Mouse (Mus musculus): ENCODE results near the gene Abcb9. TPM values are rescaled to one million over a fixed set of nuclear protein-coding genes. Genes with fewer than 3 reads are reported as not detected.

Gene Abcb9
- polyA plus RNA-seq, 1 experiment from 2014 or later = 1.6 TPM

GRCm38 (mm10) chr5:124036836-124037235 lies 58.8 kb downstream of the Abcb9 start:
- Histone ChIP-seq H3K27ac (replicated peaks) (peak overlapping the region; percentile 54), H3K4me3 (no peak overlapping the region), H3K9me3 (no peaks in the 10 kb centered on the region), H3K27me3 (replicated peaks) (no peaks in the 10 kb centered on the region), H3K36me3 (no peaks in the 10 kb centered on the region), H3K4me2 (no peak overlapping the region), H3K9ac (peak overlapping the region; percentile 29; the same call in 1 of the 2 replicates), H3K4me1 (peaks cover 34% of the 10 kb centered on the region)
- no peak for ATAC-seq (ENCODE audit: extremely low read depth, insufficient number of reproducible peaks, low FRiP score, low TSS enrichment)
- 52% methylated on average over 5 of the region's 5 CpGs for WGBS

DNA sequence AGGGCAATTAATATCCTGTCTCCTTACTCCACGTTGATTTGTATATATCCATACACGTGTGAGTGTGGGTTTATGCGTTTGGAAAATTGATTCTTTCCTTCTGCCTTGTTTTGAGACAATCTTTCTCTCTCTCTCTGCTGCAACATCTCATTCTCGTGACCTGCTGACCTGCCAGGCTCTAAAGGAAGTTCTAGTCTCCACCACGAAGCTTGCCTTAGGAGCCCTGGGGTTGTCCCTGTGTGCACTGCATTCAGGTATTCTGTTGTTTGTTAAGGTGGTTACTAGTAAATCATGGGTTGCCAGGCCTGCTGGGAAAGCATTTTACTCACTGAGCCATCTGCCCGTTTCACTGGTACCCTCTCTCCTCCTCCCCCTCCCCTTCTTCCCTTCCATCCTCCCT lies 59.3 kb downstream of the Abcb9 start:
- Histone ChIP-seq H3K4me2 (no peak overlapping the region), H3K27me3 (replicated peaks) (no peaks in the 10 kb centered on the region), H3K9me3 (no peaks in the 10 kb centered on the region), H3K27ac (replicated peaks) (peak overlapping the region; percentile 54; the same call in 1 of the 2 replicates), H3K9ac (no peak overlapping the region), H3K4me3 (no peak overlapping the region), H3K36me3 (no peaks in the 10 kb centered on the region), H3K4me1 (peaks cover 30% of the 10 kb centered on the region)
- ATAC-seq (ENCODE audit: extremely low read depth, insufficient number of reproducible peaks, low FRiP score, low TSS enrichment) = no peak
- 37% methylated on average over 6 of the region's 6 CpGs for WGBS

DNA sequence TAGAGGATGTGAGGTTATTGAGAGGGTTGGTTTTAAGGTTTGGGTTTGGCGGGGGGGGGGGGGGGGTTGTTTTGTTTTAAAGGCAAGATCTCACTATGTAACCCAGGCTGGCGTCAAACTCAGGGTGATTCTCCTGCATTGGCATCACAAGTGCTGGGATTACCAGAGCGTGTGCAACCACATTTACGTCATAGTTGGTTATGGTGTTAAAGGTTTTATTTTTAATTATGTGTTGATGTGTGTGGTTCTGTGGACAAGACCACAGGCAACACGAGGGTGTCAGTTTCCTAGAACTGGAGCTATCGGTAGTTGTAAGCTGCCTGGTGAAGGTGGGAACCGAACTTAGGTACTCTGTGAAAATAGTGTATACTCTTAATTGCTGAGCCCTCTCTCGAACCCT lies 59.8 kb downstream of the Abcb9 start:
- ATAC-seq (ENCODE audit: extremely low read depth, insufficient number of reproducible peaks, low FRiP score, low TSS enrichment) = no peak
- no peak overlapping the region for H3K4me3 ChIP-seq
- peaks cover 27% of the 10 kb centered on the region for H3K4me1 ChIP-seq
- 73% methylated on average over 8 of the region's 8 CpGs for WGBS
- no peaks in the 10 kb centered on the region for H3K27me3 ChIP-seq (replicated peaks)
- no peak overlapping the region for H3K27ac ChIP-seq (replicated peaks)
- H3K9me3 ChIP-seq = no peaks in the 10 kb centered on the region
- no peak overlapping the region for H3K4me2 ChIP-seq
- H3K36me3 ChIP-seq = no peaks in the 10 kb centered on the region
- H3K9ac ChIP-seq = no peak overlapping the region

DNA sequence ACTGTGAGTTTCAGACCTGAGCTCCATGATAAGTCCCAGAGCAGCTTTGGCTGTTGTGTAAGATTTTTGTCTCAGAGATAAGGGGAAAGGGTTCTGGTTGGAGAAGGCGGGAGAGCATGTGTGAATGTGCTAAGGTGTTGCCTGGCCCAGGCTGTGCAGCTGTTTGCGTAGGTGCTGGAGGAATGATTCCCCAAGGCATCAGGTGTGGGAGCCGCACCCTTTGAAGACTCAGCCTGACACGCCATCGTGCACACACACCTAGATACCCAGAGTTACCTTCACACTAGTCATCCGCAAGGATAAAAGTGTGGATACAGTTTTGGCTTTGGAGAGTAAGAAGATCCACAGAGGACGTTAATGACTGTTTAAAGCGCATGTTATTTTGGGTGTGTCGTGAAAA lies 60.2 kb downstream of the Abcb9 start:
- Histone ChIP-seq H3K9me3 (no peaks in the 10 kb centered on the region), H3K4me1 (peaks cover 30% of the 10 kb centered on the region), H3K9ac (no peak overlapping the region), H3K36me3 (no peaks in the 10 kb centered on the region), H3K4me2 (no peak overlapping the region), H3K27me3 (replicated peaks) (no peaks in the 10 kb centered on the region), H3K4me3 (no peak overlapping the region), H3K27ac (replicated peaks) (no peak overlapping the region)
- ATAC-seq (ENCODE audit: extremely low read depth, insufficient number of reproducible peaks, low FRiP score, low TSS enrichment) = no peak
- 71% methylated on average over 9 of the region's 9 CpGs for WGBS

DNA sequence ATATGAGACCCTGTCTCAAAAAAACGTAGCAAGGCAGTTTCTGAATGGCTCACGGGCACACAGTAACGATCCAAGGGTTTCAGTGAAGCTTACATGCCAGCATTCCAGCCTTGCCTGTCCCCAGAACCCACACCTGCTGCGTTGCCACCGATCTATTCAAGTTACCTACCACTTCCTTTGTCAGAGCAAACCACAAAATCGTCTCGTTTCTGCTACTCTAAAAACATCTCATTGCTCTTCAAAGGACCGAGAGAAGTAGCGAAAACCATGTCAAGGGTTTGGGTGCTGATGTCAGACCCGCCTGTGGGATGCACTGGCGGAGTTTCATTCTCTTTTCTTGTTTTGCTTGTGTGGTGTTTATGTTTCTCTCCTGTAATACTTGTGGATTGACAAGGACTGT lies 61.1 kb downstream of the Abcb9 start:
- Histone ChIP-seq H3K27ac (replicated peaks) (no peak overlapping the region), H3K4me3 (no peak overlapping the region), H3K27me3 (replicated peaks) (no peaks in the 10 kb centered on the region), H3K9me3 (no peaks in the 10 kb centered on the region), H3K36me3 (no peaks in the 10 kb centered on the region), H3K4me1 (peaks cover 35% of the 10 kb centered on the region), H3K9ac (no peak overlapping the region), H3K4me2 (no peak overlapping the region)
- WGBS = 64% methylated on average over 11 of the region's 11 CpGs
- no peak for ATAC-seq (ENCODE audit: extremely low read depth, insufficient number of reproducible peaks, low FRiP score, low TSS enrichment)

- Histone ChIP-seq H3K9ac (peak within 1 kb of the TSS; percentile 100), H3K27me3 (replicated peaks) (no peaks in the 10 kb centered on the region), H3K27ac (replicated peaks) (peak within 1 kb of the TSS; percentile 98), H3K36me3 (no peaks in the 10 kb centered on the region), H3K4me3 (peak within 1 kb of the TSS; percentile 99), H3K4me1 (peaks cover 51% of the 10 kb centered on the region), H3K4me2 (peak within 1 kb of the TSS; percentile 90), H3K9me3 (no peaks in the 10 kb centered on the region)
- WGBS = under 1% methylated on average over 52 of the region's 52 CpGs
- peak; percentile 82 for ATAC-seq (ENCODE audit: extremely low read depth, insufficient number of reproducible peaks, low FRiP score, low TSS enrichment)
Measured at GRCm38 (mm10) chr5:124032001-124032508, 63.5 kb downstream of the Abcb9 start, which contains the start of gene Vps37b. Gene Vps37b, minus strand, starts transcription at chr5:124032270.

DNA sequence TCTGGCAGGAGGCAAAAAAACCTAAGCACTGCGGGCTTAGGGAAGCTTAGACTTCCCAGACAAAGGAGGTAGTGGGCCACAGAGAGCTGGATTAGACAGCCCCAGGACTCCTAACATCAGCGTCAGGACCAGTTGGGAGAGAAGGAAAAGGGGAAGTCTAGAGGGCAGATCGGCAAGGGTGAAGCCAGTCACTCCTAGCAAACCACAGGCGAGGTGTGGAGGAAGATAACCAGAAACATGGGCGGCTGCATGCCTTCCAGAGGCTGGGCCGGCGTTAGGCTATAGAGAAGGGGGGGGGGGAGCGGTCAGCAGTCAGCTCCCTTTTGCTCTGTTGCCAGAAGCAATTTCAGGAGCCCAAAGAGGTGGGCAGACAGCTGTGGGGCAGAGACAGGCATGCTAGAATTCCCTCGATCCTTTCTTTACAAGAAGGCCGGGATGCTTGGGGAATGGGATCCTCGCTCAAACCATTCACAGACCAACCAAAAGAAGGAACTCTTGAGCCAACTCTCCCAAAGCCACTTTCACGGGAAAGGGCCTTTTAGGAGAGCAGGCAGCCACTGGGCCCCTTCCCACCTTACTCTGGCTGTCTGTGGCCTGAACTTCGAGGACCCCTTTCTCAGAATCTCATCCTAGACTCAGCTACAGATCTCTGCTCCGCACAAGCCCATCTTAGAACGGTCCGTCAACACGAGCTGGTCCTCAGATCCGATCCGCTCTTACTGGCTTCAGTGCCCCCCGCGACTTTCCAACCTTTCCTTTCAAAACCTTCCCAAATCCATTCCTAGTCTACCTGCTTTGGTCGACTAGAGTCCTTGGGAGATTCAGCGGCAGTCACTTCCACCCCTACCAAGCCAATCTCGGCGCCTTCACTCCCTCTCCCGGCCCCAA lies 64.3 kb downstream of the Abcb9 start:
- peak overlapping the region; percentile 90 for H3K4me2 ChIP-seq
- under 1% methylated on average over 26 of the region's 26 CpGs for WGBS

DNA sequence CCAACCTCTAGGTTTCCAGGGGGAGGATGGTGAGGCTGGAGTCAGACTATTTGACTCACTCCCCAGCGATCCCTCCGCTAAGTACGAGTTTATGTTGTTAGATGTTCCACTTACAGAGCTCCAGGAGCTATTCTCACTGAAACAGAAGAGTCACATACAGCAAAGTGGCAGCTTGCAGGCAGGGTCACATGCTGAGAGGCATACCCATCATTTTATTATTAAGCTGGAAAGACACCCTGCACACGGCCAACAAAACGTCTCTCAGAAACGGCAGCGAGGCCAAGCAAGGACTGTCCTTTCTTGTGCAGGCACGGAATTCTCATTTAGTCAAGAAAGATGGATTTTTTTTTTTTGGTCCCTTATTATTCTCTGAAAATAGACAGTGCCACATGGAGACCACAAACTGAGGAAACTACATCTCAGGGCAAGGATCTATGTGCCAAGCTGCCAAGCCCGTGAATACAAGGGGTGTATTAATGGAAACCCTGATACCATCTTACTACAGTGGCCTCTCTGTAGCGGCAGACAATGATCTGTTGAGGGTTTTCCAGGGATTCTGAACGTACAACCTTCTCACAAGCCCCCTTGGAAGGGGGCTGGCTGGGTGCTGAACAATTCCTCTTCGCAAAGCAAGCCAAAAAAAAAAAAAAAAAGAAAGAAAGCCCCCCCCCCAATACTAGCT lies 65.1 kb downstream of the Abcb9 start:
- Histone ChIP-seq H3K9me3 (no peaks in the 10 kb centered on the region), H3K9ac (peak overlapping the region; percentile 100), H3K4me3 (peak overlapping the region; percentile 99), H3K4me2 (peak overlapping the region; percentile 90), H3K36me3 (peaks cover 5% of the 10 kb centered on the region; the same call in 1 of the 2 replicates), H3K27ac (replicated peaks) (peak overlapping the region; percentile 98), H3K4me1 (peaks cover 58% of the 10 kb centered on the region), H3K27me3 (replicated peaks) (no peaks in the 10 kb centered on the region)
- ATAC-seq (ENCODE audit: extremely low read depth, insufficient number of reproducible peaks, low FRiP score, low TSS enrichment) = no peak
- 23% methylated on average over 12 of the region's 12 CpGs for WGBS

More for the DNA sequence above, 64.3 kb downstream of the Abcb9 start:
- Histone ChIP-seq H3K9ac (peak overlapping the region; percentile 100), H3K4me3 (peak overlapping the region; percentile 99), H3K4me1 (peaks cover 52% of the 10 kb centered on the region), H3K27me3 (replicated peaks) (no peaks in the 10 kb centered on the region), H3K36me3 (no peaks in the 10 kb centered on the region), H3K27ac (replicated peaks) (peak overlapping the region; percentile 98), H3K9me3 (no peaks in the 10 kb centered on the region)
- peak; percentile 52; the same call in 1 of the 2 replicates for ATAC-seq (ENCODE audit: extremely low read depth, insufficient number of reproducible peaks, low FRiP score, low TSS enrichment)

- WGBS = 62% methylated on average over 19 of the region's 19 CpGs
- Histone ChIP-seq H3K36me3 (peaks cover 7% of the 10 kb centered on the region; the same call in 1 of the 2 replicates), H3K4me1 (peaks cover 69% of the 10 kb centered on the region), H3K27me3 (replicated peaks) (no peaks in the 10 kb centered on the region), H3K9ac (peak overlapping the region; percentile 100), H3K27ac (replicated peaks) (peak overlapping the region; percentile 98), H3K4me3 (peak overlapping the region; percentile 99), H3K4me2 (peak overlapping the region; percentile 90), H3K9me3 (no peaks in the 10 kb centered on the region)
- ATAC-seq (ENCODE audit: extremely low read depth, insufficient number of reproducible peaks, low FRiP score, low TSS enrichment) = no peak
Measured at GRCm38 (mm10) chr5:124029220-124030035, 66.2 kb downstream of the Abcb9 start.

- WGBS = 27% methylated on average over 7 of the region's 7 CpGs
- Histone ChIP-seq H3K9ac (peak overlapping the region; percentile 79), H3K9me3 (no peaks in the 10 kb centered on the region), H3K4me1 (peaks cover 76% of the 10 kb centered on the region), H3K27me3 (replicated peaks) (no peaks in the 10 kb centered on the region), H3K4me3 (peak overlapping the region; percentile 99), H3K27ac (replicated peaks) (peak overlapping the region; percentile 98), H3K36me3 (peaks cover 7% of the 10 kb centered on the region; the same call in 1 of the 2 replicates), H3K4me2 (peak overlapping the region; percentile 90)
- ATAC-seq (ENCODE audit: extremely low read depth, insufficient number of reproducible peaks, low FRiP score, low TSS enrichment) = no peak
Measured at GRCm38 (mm10) chr5:124028680-124029079, 66.9 kb downstream of the Abcb9 start.

Data from heart, embryonic 13.5 days (tissue).